Mouse (Mus musculus) bone marrow, adult 2 months (tissue): Measurements from ENCODE around the gene Bmper.

Experiments used
- CTCF ChIP-seq: fragments of 200-500 bp; IDR thresholded peaks from 2 replicates; pipeline ENCODE4 v1.5.1; 2011; ENCODE audit warnings: low read length, control low read depth; ENCODE audit not compliant: control insufficient read depth, insufficient read depth
- POLR2A ChIP-seq: fragments of 200-500 bp; IDR thresholded peaks from 2 replicates; pipeline ENCODE4 v1.6.1; 2011; ENCODE audit warnings: low read depth, mild to moderate bottlenecking, control low read depth, low read length, borderline replicate concordance; ENCODE audit not compliant: control insufficient read depth

GRCm38 (mm10) chr9:23419107-23419506, 196.2 kb downstream of the Bmper start:
- no peak for TF ChIP-seq POLR2A
- TF ChIP-seq CTCF = no peak
